Mouse (Mus musculus): Measurements from ENCODE around the gene Ralgps1. TPM values are rescaled to one million over a fixed set of nuclear protein-coding genes. Genes with fewer than 3 reads are reported as not detected.

Ralgps1 gene
- polyA plus RNA-seq, 1 experiment from 2014 or later: 50.4 TPM

DNA sequence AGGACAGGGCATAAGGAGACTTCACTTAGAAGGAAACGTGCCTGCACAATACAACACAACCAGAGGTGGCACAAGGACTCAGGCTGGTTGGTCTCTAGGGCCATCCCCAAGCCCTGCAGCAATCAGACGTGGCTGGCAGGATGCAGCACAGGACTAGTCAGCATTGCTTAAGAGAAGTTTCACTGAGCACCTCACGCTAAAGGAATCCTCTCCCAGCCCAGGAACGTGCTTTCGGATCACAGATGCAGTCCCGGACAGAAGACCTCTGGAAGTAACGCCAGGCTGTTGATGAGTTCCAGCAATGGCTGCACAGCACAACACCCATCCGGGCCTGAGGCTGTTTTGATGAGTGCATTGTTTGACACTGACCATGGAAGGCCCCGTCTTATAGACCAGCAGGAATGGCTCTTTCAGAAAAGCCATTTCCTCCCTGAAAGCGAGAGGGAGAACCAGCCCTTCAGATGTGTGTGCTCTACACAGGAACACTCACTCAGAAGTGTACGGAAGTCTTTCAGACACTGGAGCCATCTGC, 67.8 kb downstream of the Ralgps1 start:
- no peak overlapping the region for H3K9ac ChIP-seq (replicated peaks; ENCODE audit: low read depth, low read length)
- no peak for ATAC-seq
- no peak overlapping the region for H3K4me2 ChIP-seq (ENCODE audit: low read length)
- no peaks in the 10 kb centered on the region for H3K9me3 ChIP-seq (ENCODE audit: control insufficient read depth, low read length)
- no peaks in the 10 kb centered on the region for H3K27me3 ChIP-seq (replicated peaks; ENCODE audit: control insufficient read depth, insufficient read depth, low read length)
- peaks cover 14% of the 10 kb centered on the region for H3K4me1 ChIP-seq (replicated peaks; ENCODE audit: control insufficient read depth, insufficient read depth, low read length)
- WGBS: 83% methylated on average over 11 of the region's 11 CpGs
- no peaks in the 10 kb centered on the region for H3K36me3 ChIP-seq (ENCODE audit: control insufficient read depth, insufficient read depth)
- no peak overlapping the region for H3K27ac ChIP-seq (ENCODE audit: low read length)
- H3K4me3 ChIP-seq (replicated peaks; ENCODE audit: low read length): no peak overlapping the region

DNA sequence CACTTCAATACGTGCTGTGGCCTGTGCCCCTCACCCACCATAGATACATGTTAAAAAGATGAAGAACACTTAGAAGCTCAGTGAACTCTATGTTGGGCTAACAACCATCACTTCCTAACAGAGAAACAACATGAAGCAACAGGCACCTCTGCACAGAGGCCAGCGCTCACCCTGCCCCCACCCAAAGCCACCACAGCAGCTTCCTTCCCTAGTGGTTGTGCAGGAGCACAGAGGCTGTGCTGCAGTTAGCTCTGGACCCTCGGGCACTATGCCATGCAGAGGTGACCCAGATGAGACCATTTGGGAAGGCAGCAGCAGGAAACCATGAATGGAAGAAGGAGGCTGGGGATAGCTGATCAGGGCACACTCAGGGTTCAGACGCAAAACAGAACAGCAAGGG, 68.5 kb downstream of the Ralgps1 start:
- no peak overlapping the region for H3K27ac ChIP-seq (ENCODE audit: low read length)
- H3K27me3 ChIP-seq (replicated peaks; ENCODE audit: control insufficient read depth, insufficient read depth, low read length): no peaks in the 10 kb centered on the region
- H3K9ac ChIP-seq (replicated peaks; ENCODE audit: low read depth, low read length): no peak overlapping the region
- H3K4me1 ChIP-seq (replicated peaks; ENCODE audit: control insufficient read depth, insufficient read depth, low read length): peaks cover 14% of the 10 kb centered on the region
- no peak overlapping the region for H3K4me3 ChIP-seq (replicated peaks; ENCODE audit: low read length)
- no peaks in the 10 kb centered on the region for H3K9me3 ChIP-seq (ENCODE audit: control insufficient read depth, low read length)
- no peaks in the 10 kb centered on the region for H3K36me3 ChIP-seq (ENCODE audit: control insufficient read depth, insufficient read depth)
- WGBS: 65% methylated on average over 4 of the region's 4 CpGs
- H3K4me2 ChIP-seq (ENCODE audit: low read length): no peak overlapping the region
- no peak for ATAC-seq

DNA sequence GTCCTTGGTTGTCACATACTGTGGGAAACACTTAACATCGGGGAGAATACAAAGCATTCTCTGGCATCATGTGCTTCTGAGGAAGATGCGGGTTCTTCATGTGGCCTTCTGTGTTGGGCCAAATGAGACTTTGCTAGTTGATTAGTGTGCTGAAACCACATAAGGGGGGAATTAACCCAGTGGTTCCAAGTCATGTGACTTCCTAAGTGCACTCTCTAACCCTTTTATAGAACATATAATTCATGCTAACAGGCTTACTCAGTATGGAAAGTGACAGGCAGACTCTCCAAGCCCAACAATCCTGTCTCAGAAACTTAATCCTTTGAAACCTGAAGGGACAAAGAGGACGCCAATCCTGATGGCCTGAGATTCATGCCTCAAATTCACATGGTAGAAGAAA, 68.9 kb downstream of the Ralgps1 start:
- no peaks in the 10 kb centered on the region for H3K36me3 ChIP-seq (ENCODE audit: control insufficient read depth, insufficient read depth)
- no peak overlapping the region for H3K9ac ChIP-seq (replicated peaks; ENCODE audit: low read depth, low read length)
- no peaks in the 10 kb centered on the region for H3K9me3 ChIP-seq (ENCODE audit: control insufficient read depth, low read length)
- H3K27me3 ChIP-seq (replicated peaks; ENCODE audit: control insufficient read depth, insufficient read depth, low read length): no peaks in the 10 kb centered on the region
- peaks cover 14% of the 10 kb centered on the region for H3K4me1 ChIP-seq (replicated peaks; ENCODE audit: control insufficient read depth, insufficient read depth, low read length)
- no peak overlapping the region for H3K27ac ChIP-seq (ENCODE audit: low read length)
- no peak overlapping the region for H3K4me3 ChIP-seq (replicated peaks; ENCODE audit: low read length)
- 57% methylated on average over 3 of the region's 3 CpGs for WGBS
- H3K4me2 ChIP-seq (ENCODE audit: low read length): no peak overlapping the region
- ATAC-seq: no peak

DNA sequence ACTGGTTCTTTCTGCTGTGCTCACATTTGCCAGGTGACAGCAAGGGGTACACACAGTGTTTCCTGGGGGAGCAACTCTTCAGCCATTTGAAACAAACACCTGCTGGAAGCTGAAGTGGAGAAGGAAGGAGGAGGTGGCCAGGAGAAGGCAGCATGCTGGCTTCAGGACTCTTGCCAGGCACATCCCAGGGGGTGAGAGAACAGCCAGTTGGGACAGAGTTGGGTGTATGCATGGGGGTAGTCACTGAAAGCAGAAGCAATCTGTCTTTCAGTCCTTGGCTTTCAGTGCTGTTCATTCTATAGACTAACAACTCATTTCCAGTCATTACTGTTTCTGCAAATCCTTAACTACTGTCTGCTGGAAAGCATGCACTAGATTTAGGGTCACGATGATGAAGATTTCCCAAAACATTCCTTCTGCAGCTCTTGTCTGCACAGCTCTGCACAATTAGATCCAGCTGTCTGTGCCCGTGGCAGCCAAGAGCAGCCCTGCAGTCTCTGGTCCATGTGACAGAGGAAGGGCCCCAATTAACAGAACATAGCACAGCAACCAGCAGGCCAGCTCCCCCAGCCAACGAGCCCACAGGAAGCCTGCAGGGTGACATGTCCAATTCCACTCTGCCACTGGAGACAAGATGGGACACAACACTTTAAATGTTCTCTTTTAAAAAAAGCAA, 70.8 kb downstream of the Ralgps1 start:
- Histone ChIP-seq H3K4me3 (replicated peaks; ENCODE audit: low read length) (no peak overlapping the region), H3K9me3 (ENCODE audit: control insufficient read depth, low read length) (no peaks in the 10 kb centered on the region), H3K9ac (replicated peaks; ENCODE audit: low read depth, low read length) (no peak overlapping the region), H3K4me1 (replicated peaks; ENCODE audit: control insufficient read depth, insufficient read depth, low read length) (peaks cover 14% of the 10 kb centered on the region), H3K27me3 (replicated peaks; ENCODE audit: control insufficient read depth, insufficient read depth, low read length) (no peaks in the 10 kb centered on the region), H3K27ac (ENCODE audit: low read length) (no peak overlapping the region), H3K36me3 (ENCODE audit: control insufficient read depth, insufficient read depth) (no peaks in the 10 kb centered on the region; the same call in 1 of the 2 replicates), H3K4me2 (ENCODE audit: low read length) (no peak overlapping the region)
- ATAC-seq: no peak
- WGBS: 44% methylated on average over 3 of the region's 3 CpGs

DNA sequence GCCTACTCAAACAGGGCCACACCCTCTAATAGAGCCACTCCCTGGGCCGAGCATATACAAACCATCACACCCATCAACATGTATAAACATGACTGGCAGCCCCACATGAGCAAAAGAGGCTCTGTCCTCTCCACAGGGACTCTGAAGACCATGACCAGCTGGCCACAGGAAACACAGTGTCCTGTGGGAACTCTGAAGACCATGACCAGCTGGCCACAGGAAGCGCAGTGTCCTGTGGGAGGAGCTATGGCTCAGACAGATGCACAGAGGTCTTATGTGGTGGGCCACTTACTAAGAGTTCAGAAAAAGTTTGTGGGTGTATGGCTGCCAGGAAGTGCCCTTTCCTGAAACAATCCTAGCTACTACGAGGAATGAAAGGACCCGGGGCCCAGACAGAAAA, 72.4 kb downstream of the Ralgps1 start:
- Histone ChIP-seq H3K27me3 (replicated peaks; ENCODE audit: control insufficient read depth, insufficient read depth, low read length) (no peaks in the 10 kb centered on the region), H3K9me3 (ENCODE audit: control insufficient read depth, low read length) (no peaks in the 10 kb centered on the region), H3K27ac (ENCODE audit: low read length) (no peak overlapping the region), H3K4me1 (replicated peaks; ENCODE audit: control insufficient read depth, insufficient read depth, low read length) (peaks cover 14% of the 10 kb centered on the region), H3K9ac (replicated peaks; ENCODE audit: low read depth, low read length) (no peak overlapping the region), H3K36me3 (ENCODE audit: control insufficient read depth, insufficient read depth) (no peaks in the 10 kb centered on the region; the same call in none of the 2 replicates), H3K4me3 (replicated peaks; ENCODE audit: low read length) (no peak overlapping the region), H3K4me2 (ENCODE audit: low read length) (no peak overlapping the region)
- 87% methylated on average over 4 of the region's 4 CpGs for WGBS
- no peak for ATAC-seq

DNA sequence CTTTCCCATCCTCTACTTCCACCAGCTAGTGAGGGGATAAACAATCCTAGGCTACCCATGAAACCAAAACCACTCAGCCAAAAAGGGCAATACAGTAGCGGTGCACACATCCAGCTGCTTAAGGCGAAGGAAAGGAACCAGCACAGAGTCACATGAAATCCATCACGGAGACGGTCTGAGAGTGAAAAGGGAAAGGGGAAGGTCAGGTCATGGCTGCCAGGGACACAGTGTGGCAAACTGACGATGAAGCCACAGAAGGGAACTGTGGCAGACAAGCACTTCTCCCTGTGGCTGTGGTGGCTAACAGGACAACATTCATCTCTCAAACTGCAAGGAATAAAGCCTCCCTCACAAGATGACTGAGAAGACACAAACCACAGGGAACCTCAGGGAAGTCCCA, 76.2 kb downstream of the Ralgps1 start:
- no peak overlapping the region for H3K4me2 ChIP-seq (ENCODE audit: low read length)
- H3K9me3 ChIP-seq (ENCODE audit: control insufficient read depth, low read length): no peaks in the 10 kb centered on the region
- H3K36me3 ChIP-seq (ENCODE audit: control insufficient read depth, insufficient read depth): no peaks in the 10 kb centered on the region; the same call in none of the 2 replicates
- 94% methylated on average over 5 of the region's 5 CpGs for WGBS
- H3K4me1 ChIP-seq (replicated peaks; ENCODE audit: control insufficient read depth, insufficient read depth, low read length): no peaks in the 10 kb centered on the region
- no peak overlapping the region for H3K9ac ChIP-seq (replicated peaks; ENCODE audit: low read depth, low read length)
- H3K27me3 ChIP-seq (replicated peaks; ENCODE audit: control insufficient read depth, insufficient read depth, low read length): no peaks in the 10 kb centered on the region
- no peak overlapping the region for H3K4me3 ChIP-seq (replicated peaks; ENCODE audit: low read length)
- H3K27ac ChIP-seq (ENCODE audit: low read length): no peak overlapping the region
- no peak for ATAC-seq

DNA sequence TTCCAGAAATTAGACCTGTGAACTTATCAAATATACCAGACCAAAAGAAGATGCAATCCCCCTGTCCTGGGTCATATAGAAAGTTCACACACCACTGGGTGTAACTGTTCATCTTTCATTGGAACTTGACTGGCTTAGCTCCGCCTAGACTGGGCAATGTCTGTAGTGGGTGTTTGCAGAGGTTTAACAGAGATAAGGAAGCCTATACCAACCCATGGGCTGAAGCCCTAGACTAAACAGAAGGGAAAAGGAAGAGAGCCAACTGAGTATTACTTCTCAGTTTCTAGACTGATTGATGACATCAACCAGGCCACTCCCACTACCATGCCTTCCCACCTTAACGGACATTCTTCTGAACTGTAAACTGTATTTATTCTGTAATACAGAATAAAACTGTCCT, 79.2 kb downstream of the Ralgps1 start:
- Histone ChIP-seq H3K4me2 (ENCODE audit: low read length) (no peak overlapping the region), H3K9ac (replicated peaks; ENCODE audit: low read depth, low read length) (no peak overlapping the region), H3K27me3 (replicated peaks; ENCODE audit: control insufficient read depth, insufficient read depth, low read length) (no peaks in the 10 kb centered on the region), H3K4me3 (replicated peaks; ENCODE audit: low read length) (no peak overlapping the region), H3K36me3 (ENCODE audit: control insufficient read depth, insufficient read depth) (peaks cover 5% of the 10 kb centered on the region), H3K4me1 (replicated peaks; ENCODE audit: control insufficient read depth, insufficient read depth, low read length) (no peaks in the 10 kb centered on the region), H3K9me3 (ENCODE audit: control insufficient read depth, low read length) (no peaks in the 10 kb centered on the region), H3K27ac (ENCODE audit: low read length) (no peak overlapping the region)
- WGBS: 91% methylated on average over 2 of the region's 2 CpGs
- no peak for ATAC-seq

DNA sequence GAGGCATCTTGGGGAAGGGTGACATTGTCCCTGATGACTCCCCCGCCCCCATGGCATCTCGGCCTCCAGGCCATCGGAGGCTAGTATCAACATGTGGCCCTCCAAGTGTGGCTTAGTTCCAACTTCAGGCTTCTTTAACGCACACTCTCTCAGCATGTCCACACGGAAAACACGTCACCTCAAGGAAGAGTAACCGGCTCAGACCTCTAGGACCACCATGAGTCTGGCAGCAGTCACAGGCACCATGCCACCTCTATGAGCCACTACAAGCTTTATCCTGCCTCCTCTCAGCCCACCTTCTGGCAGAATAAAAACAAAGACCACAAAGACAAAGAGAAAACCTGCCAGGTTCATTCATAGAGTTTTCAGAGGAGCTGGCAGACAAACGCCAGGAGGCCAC, 80.8 kb downstream of the Ralgps1 start:
- 72% methylated on average over 8 of the region's 8 CpGs for WGBS
- H3K9ac ChIP-seq (replicated peaks; ENCODE audit: low read depth, low read length): no peak overlapping the region
- H3K36me3 ChIP-seq (ENCODE audit: control insufficient read depth, insufficient read depth): peaks cover 5% of the 10 kb centered on the region
- no peak overlapping the region for H3K4me2 ChIP-seq (ENCODE audit: low read length)
- H3K4me3 ChIP-seq (replicated peaks; ENCODE audit: low read length): no peak overlapping the region
- no peaks in the 10 kb centered on the region for H3K4me1 ChIP-seq (replicated peaks; ENCODE audit: control insufficient read depth, insufficient read depth, low read length)
- H3K27ac ChIP-seq (ENCODE audit: low read length): no peak overlapping the region
- H3K27me3 ChIP-seq (replicated peaks; ENCODE audit: control insufficient read depth, insufficient read depth, low read length): no peaks in the 10 kb centered on the region
- ATAC-seq: no peak
- no peaks in the 10 kb centered on the region for H3K9me3 ChIP-seq (ENCODE audit: control insufficient read depth, low read length)

DNA sequence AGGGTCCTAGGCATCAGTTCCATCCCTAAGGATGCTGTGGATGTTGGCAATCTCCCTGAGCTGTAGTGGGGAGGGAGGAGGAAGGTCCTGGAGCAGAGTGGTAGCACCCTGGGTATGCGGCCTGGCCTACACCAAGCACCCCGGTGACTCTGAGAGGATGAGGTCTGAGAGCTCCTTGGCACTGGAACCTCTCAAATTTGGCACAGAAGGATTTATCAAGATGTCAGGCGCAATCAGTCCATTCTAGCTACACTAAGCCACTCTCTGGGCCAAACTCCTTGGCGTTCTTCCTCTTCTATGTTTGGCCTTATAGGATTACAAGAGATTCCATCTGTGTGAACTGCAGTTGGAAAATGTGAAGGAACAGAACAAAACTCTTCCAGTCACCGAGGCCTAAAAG, 82.4 kb downstream of the Ralgps1 start:
- Histone ChIP-seq H3K27me3 (replicated peaks; ENCODE audit: control insufficient read depth, insufficient read depth, low read length) (no peaks in the 10 kb centered on the region), H3K9ac (replicated peaks; ENCODE audit: low read depth, low read length) (no peak overlapping the region), H3K9me3 (ENCODE audit: control insufficient read depth, low read length) (no peaks in the 10 kb centered on the region), H3K36me3 (ENCODE audit: control insufficient read depth, insufficient read depth) (peaks cover 5% of the 10 kb centered on the region), H3K4me1 (replicated peaks; ENCODE audit: control insufficient read depth, insufficient read depth, low read length) (no peaks in the 10 kb centered on the region), H3K27ac (ENCODE audit: low read length) (no peak overlapping the region), H3K4me2 (ENCODE audit: low read length) (no peak overlapping the region), H3K4me3 (replicated peaks; ENCODE audit: low read length) (no peak overlapping the region)
- no peak for ATAC-seq
- WGBS: 90% methylated on average over 5 of the region's 5 CpGs

DNA sequence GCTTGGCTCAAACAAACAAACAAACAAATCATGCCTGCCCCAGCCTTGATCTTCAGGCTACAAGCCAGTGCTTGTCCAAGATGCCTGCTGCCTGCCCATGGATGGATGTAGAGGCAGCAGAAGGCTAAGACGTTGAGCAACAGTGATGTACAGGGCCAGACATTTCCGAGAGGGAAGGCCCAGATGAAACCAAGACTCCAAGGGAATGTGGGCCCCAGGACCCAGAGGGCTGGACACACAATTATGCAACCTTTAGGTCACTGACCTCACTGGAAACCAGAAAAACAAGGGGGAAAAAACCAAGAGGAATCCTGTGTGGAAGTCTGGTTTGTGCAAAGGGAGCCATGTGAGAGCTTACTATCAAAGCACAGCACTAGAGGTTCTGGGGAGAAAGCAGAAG, 87.6 kb downstream of the Ralgps1 start:
- Histone ChIP-seq H3K9me3 (ENCODE audit: control insufficient read depth, low read length) (no peaks in the 10 kb centered on the region), H3K4me3 (replicated peaks; ENCODE audit: low read length) (no peak overlapping the region), H3K4me1 (replicated peaks; ENCODE audit: control insufficient read depth, insufficient read depth, low read length) (no peaks in the 10 kb centered on the region), H3K4me2 (ENCODE audit: low read length) (no peak overlapping the region), H3K36me3 (ENCODE audit: control insufficient read depth, insufficient read depth) (peaks cover 5% of the 10 kb centered on the region), H3K9ac (replicated peaks; ENCODE audit: low read depth, low read length) (no peak overlapping the region), H3K27ac (ENCODE audit: low read length) (no peak overlapping the region), H3K27me3 (replicated peaks; ENCODE audit: control insufficient read depth, insufficient read depth, low read length) (no peaks in the 10 kb centered on the region)
- ATAC-seq: no peak
- WGBS: 84% methylated on average over 2 of the region's 2 CpGs

All from forebrain, embryonic 16.5 days (tissue).